Mouse (Mus musculus) Patski (cell line): ENCODE results near the gene Obp2a. TPM values are rescaled to one million over a fixed set of nuclear protein-coding genes. Genes with fewer than 3 reads are reported as not detected.
"Not testable (repeated sequence)": the region's sequence is repeated elsewhere in the genome, so short reads cannot be mapped to it uniquely, and the experiment has no call there.

Experiments
- ATAC-seq: fragments of 100-300 bp; one replicate; pipeline ENCODE4 v1.8.0; 2021
- CTCF ChIA-PET: fragments of 350-600 bp; sonication (Branson Sonifier 250); formaldehyde crosslinking; loops from one replicate; lab custom pipeline; 2022; ENCODE audit warnings: inconsistent platforms; lab: Charles Lee
- POLR2A ChIA-PET: fragments of 350-600 bp; sonication (Branson Sonifier 250); formaldehyde crosslinking; loops from one replicate; lab custom pipeline; 2022; ENCODE audit warnings: antibody characterized with exemption, inconsistent platforms; lab: Charles Lee
- DNase-seq: peaks from one replicate; pipeline ENCODE4 v3.0.0-alpha.2; 2011; ENCODE audit warnings: low read depth, low spot score
- H3K27me3 ChIP-seq: fragments of 371-371 bp; one replicate; pipeline ENCODE4 v1.5.1; 2021
- CTCF ChIP-seq: fragments of 100-300 bp; IDR thresholded peaks from one replicate; pipeline ENCODE4 v1.5.1; 2021
- in situ Hi-C: fragments of 300-500 bp; cut with MboI; formaldehyde crosslinking; loops from 3 replicates; pipeline ENCODE4 v1.11.1; 2018; ENCODE audit warnings: low pct_unique_long_range_greater_than_20kb, mixed read lengths
- polyA plus RNA-seq: library from polyadenylated mRNA; unstranded; gene quantifications from one replicate; pipeline ENCODE4 v1.2.3, GENCODE M21; 2021

Obp2a gene
- polyA plus RNA-seq, 1 experiment from 2014 or later: not detected

DNA sequence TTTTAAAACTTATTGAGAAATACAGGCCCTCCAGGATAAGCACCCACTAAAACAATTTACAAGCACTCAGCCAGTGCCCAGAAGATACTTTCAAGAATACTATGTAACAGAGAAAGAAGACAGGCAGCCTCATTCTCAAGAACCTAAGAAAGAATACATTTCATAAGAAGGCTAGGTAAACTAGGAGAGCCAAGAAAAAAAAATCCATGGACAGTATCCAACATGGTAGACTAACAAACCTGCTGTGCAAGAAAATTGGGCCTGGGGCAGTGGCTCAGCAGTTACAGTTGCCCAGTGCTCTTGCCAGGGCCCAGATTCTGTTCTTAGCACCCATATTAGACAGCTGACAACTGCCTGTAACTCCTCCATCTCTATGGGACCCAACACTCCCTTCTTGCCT, 17.4 kb downstream of the Obp2a start:
- H3K27me3 ChIP-seq: no peaks in the 10 kb centered on the region
- in situ Hi-C loops: no loop called here
- TF ChIP-seq CTCF: no peak
- POLR2A ChIA-PET: no interaction called here
- DNase-seq: no peak
- ATAC-seq: no peak
- CTCF ChIA-PET: no interaction called here

DNA sequence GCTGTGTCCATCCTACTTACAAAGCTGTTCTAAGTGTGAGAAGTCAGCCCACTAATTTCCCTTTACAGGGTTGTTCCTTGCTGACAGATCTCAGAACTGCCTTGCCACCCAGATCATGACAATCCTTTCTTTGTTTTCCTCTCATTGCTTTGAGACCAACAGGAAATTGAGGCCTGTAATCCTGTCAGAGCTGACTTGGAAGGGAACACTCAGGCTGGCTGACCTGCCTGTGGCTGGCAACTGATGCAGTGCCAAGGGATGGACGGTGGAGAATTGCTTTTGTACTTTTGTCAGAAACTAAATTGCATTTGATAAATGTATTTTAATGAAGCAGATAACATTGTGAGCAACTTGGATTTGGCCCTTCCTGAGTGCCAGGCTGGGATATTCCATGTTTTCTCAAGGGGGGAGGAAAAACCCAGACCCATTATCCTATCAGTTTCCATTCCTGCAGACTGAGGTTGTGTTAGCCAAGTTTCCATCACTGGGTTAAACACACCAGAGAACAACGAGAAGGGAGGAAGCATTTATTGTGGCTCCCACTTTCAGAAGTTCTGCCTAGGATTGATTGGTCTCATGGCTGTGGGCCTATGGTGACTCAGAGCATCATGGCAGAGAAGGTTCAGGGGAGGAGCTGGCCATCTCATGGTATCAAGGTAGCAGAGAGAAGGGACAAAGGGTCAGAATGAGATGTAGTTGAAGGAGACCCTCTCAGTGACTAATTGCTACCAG, 33.5 kb downstream of the Obp2a start:
- in situ Hi-C loops: no loop called here
- DNase-seq (no peak), ATAC-seq (no peak)
- POLR2A ChIA-PET: no interaction called here
- TF ChIP-seq CTCF: no peak
- H3K27me3 ChIP-seq: no peaks in the 10 kb centered on the region
- CTCF ChIA-PET: no interaction called here

DNA sequence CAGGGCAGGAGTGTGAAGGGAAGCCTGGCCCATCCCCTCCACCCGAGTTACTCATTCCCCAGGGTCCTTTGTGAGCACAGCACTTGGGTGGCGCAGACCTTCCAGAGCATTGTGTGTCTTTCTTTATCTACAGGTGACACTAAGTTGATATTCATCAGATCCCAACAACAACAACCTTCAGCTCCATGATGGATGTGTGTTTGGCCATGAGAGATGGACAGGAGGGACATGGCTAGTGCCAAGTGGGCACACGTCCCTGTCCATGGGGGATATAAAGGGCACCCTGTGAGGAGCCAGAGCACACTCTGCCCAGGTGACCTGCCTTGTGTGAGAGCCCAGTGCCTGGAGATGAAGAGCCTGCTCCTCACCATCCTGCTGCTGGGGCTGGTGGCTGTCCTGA, 36.9 kb downstream of the Obp2a start, which contains the start of gene Obp2b:
Obp2b (plus strand) TSS at position 301 of the 400 bp plus-strand sequence.
- H3K27me3 ChIP-seq, in situ Hi-C loops, POLR2A ChIA-PET, ATAC-seq, DNase-seq, CTCF ChIA-PET: not testable (repeated sequence)

DNA sequence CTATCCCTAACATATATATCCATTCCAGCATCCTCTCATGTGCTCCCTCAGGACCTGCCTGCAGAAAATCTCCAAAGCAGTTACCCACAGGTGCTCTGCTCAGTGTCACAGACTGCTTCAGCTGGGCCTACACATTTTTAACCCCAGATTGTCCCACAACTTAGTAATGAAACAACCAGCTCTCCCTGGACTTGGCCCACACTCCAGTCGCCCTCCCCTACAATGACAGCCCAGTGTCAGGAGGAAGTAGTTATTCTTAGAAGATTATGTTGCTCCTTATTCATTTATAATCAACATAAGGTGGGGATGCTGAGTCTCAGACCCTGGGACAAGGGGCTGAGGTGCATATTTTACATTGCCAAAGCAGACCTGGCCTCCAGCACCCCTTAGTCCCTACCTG, 41.8 kb downstream of the Obp2a start:
- no peaks in the 10 kb centered on the region for H3K27me3 ChIP-seq
- DNase-seq: no peak
- ChIA-PET POLR2A (no interaction called here), CTCF (no interaction called here)
- TF ChIP-seq CTCF: no peak
- ATAC-seq: no peak
- in situ Hi-C loops: no loop called here

Other genes starting within 250 kb of the Obp2a start
- gene Clic3, start 243.2 kb upstream of the Obp2a start, polyA plus RNA-seq: 1.0 TPM
- 23.3 TPM for gene Paxx, start 238.9 kb upstream of the Obp2a start, polyA plus RNA-seq
- gene Ptgds, start 230.0 kb upstream of the Obp2a start, polyA plus RNA-seq: 33.6 TPM
- gene Lcn12, start 206.1 kb upstream of the Obp2a start, polyA plus RNA-seq: not detected
- 85.5 TPM for gene Fbxw5, start 199.3 kb upstream of the Obp2a start, polyA plus RNA-seq
- gene C8g, start 198.3 kb upstream of the Obp2a start, polyA plus RNA-seq: 5.2 TPM
- 30.4 TPM for gene Traf2, start 153.1 kb upstream of the Obp2a start, polyA plus RNA-seq
- 285 TPM for gene Edf1, start 142.2 kb upstream of the Obp2a start, polyA plus RNA-seq
- 15.4 TPM for gene Mamdc4, start 125.2 kb upstream of the Obp2a start, polyA plus RNA-seq
- gene Phpt1, start 124.8 kb upstream of the Obp2a start, polyA plus RNA-seq: 139 TPM
- gene Ajm1, start 118.3 kb upstream of the Obp2a start, polyA plus RNA-seq: 4.0 TPM
- 90.3 TPM for gene Rabl6, start 91.5 kb upstream of the Obp2a start, polyA plus RNA-seq
- 0.36 TPM for gene Ccdc183, start 82.4 kb upstream of the Obp2a start, polyA plus RNA-seq
- 17.5 TPM for gene Tmem141, start 78.0 kb upstream of the Obp2a start, polyA plus RNA-seq
- gene Fcna, start 72.0 kb upstream of the Obp2a start, polyA plus RNA-seq: not detected
- not detected for gene Lcn8, start 46.9 kb upstream of the Obp2a start, polyA plus RNA-seq
- gene Lcn5, start 42.1 kb upstream of the Obp2a start, polyA plus RNA-seq: not detected
- not detected for gene Lcn6, start 23.3 kb upstream of the Obp2a start, polyA plus RNA-seq
- not detected for gene Lcn10, start 17.3 kb upstream of the Obp2a start, polyA plus RNA-seq
- gene Bmyc, start 6.7 kb downstream of the Obp2a start, polyA plus RNA-seq: 17.0 TPM
- not detected for gene Obp2b, start 37.0 kb downstream of the Obp2a start, polyA plus RNA-seq
- gene Lcn3, start 65.5 kb downstream of the Obp2a start, polyA plus RNA-seq: not detected
- not detected for gene Lcn11, start 77.0 kb downstream of the Obp2a start, polyA plus RNA-seq
- not detected for gene Gm13539, start 82.2 kb downstream of the Obp2a start, polyA plus RNA-seq
- gene Glt6d1, start 115.8 kb downstream of the Obp2a start, polyA plus RNA-seq: not detected
- not detected for gene Lcn9, start 123.1 kb downstream of the Obp2a start, polyA plus RNA-seq
- not detected for gene Sohlh1, start 147.2 kb downstream of the Obp2a start, polyA plus RNA-seq
- gene Kcnt1, start 163.7 kb downstream of the Obp2a start, polyA plus RNA-seq: 0.06 TPM